Mouse (Mus musculus) cerebellum, postnatal 25 days (tissue): ENCODE measurements around the gene Irgc1.
A peak's percentile ranks its signal among the peaks of the same experiment; 100 is the strongest.
"Not testable (repeated sequence)": the region's sequence is repeated elsewhere in the genome, so short reads cannot be mapped to it uniquely, and the experiment has no call there.

Experiments
- DNase-seq, 2 experiments: peaks; one replicate each; pipeline ENCODE4 v3.0.0; 2021; ENCODE audit warnings: mixed read lengths in 2 of 2

The Irgc1 gene

DNA sequence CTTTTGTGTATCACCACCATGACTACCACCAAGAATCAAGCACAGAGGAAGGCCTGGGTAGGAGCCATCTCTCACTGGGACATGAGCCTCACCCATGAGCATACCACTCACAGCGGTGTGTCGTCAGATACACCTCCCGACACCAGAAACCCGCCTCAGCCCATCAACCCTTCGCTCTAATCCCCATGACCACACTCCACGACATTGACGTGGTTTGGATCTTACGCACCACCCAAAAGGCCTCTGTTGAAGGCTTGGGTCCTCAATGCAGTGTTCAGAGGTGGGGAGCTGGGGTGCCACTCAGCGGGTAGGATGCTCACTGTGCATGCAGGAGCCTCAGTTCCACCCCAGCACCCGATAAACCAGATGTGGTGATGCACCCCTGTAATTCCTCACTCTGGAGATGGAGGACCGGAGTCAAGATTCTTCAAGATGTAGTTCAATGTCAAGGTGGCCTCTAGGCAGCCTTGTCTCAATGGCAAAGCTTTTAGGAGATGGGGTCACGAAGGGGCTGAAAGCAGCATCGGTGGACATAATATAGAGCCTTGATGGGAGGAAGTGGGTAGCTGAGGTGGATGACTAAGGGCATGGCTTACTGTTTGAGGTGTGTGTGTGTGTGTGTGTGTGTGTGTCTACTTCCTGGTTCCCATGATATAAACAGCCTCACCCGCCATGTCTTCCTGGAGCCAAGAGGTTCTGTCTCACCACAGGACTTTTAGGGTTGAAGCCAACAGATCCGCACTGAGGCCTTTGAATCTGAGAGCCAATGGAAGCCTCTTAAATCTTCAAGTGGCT, 21.3 kb downstream of the Irgc1 start:
- DNase-seq = peak in 1 of 2 experiments; percentile 27

DNA sequence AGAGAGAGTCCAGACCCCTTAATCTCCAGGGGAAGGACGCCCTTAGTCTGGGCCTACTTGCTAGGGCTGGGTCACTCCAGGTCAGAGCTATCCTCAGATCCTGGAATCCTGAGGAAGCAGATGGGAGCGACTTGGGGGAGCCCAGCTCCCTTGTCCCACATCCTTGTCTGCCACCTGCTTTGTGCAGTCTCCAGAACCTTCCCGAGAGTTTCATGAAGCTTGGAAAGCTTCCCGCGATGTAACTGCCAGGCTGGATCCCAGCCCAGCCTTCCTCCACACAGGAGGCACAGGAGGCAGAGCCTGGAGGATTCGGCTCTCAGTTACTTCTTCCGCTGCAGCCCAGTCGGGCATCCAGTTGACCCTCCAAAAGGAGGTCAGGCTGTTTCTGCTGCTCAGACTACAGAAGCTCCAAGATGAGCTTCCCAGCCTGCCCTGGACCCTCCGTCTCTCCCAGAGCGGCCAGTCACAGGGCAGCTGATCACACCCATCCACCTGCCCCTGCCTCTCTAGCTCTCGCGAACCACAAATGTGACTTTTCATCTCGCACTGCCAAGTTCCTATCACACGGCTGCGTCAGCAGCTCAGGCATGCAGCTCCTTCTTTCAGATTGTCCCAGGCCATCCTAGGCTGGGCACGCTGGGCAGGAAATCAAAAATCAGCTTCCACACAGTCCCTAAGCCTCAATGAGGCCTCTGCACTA, 22.5 kb downstream of the Irgc1 start:
- peak; percentile 95 for DNase-seq

DNA sequence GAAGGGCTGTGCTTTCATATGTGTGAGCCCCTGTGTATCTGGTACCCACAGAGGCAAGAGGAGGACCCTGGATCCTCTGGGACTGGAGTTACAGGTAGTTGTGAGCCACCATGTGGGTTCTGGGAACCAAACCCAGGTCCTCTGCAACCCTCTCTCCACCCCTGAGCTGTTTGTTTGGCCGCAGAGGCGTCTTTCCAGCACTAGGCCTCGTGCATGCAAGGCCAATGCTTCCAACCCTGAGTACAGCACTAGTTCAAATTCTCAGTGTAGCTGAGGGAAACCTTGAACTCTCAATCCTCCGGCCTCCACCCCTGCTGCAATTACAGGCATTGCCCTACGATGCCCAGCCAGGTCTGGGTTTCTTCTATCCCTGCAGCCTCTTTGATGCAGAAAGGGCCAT, 23.4 kb downstream of the Irgc1 start:
- peak in 1 of 2 experiments; percentile 44 for DNase-seq

DNA sequence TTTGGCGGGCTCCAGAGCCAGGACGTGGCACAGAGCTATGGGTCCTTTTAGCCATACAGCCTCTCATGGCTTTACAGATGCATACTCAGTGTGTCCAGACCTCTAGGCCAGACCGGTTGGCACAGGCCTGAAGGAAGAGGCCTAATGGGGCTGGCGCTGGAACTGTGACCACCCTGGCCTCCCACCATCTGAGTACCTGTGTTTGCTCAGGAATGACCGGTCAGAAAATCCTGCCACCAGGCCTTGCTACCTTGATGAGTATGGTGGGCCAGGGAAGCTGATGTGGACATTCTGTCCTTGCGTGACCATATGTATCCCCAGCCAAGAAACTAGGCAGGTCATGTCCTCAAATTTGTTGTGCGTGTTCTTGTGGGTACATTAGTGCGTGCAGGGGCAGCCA, 24.9 kb downstream of the Irgc1 start:
- peak in 1 of 2 experiments; percentile 28 for DNase-seq

DNA sequence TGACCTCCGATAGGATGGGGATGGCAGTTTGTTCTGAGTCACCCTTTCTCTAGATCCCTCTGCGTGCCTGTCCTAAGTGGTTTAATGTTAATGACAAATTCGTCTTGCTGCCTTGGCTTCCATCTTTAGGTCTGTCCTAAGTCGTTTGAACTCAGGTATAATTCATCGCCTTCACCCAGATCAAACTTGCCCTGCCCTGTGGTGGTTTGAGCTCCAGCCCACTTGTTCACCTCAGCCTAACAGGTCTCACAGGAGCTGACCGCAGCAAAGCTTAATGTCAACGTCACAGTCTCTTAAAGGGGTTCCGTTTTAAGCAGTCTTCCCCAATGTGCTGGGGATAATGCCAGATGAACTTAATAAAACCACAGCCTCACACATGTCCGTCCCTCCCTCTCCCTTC, 26.2 kb downstream of the Irgc1 start:
- DNase-seq = peak in 1 of 2 experiments; percentile 11

GRCm38 (mm10) chr7:24423956-24424732, 28.0 kb downstream of the Irgc1 start:
- peak; percentile 82 to 85 for DNase-seq

DNA sequence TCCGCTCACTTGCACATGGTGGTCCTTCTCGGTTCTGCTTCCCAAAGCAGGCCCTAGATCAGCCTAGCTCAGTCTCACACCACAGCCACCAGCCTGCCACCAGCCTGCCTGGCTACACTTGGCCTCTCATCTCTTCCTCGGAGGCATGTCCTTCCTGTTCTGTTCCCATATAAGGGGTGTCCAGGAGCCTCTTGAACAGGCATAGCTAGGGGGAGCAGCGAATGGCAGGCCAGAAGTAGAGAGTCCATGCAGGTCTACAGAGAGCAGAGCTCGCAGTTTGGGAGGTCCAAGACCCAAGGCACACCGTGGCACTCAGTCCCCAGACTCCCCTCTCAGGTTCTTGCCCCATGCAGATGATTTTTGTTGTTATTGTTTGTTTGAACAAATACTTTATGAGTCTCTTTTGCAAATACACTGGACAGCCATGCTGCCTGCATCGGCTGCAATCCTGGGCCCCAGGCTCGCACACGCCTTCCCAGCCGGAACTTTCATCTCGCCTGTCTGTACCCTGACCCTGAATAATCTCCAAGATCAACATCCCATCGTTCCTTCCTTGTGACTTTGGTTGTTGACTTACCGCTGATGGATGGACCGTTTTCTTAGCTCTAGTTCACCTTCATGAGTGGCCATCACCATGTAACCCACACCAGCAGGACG, 28.9 kb downstream of the Irgc1 start:
- peak in 1 of 2 experiments; percentile 29 for DNase-seq

- DNase-seq = peak; percentile 63 to 75
These were observed 29.8 kb downstream of the Irgc1 start for GRCm38 (mm10) chr7:24422251-24422650.

DNA sequence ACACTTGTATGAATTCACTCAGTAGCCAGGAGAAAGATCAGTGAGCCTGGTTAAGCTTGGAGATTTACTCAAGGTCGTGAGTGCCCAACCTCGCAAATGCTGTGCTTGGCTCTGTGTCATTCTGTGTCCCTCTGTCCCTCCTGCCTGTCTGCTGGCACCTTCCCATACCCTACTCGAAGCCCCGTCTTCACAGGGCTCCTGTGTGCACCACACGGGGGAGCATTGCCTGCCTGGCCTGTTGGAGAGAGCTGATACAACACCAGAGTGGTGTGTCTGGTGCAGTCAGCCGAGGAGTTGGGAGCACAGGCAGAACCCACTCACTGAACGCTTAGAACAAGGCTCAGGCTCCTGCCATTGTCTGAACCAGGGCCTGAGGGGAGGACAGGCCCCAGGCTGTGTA, 30.4 kb downstream of the Irgc1 start:
- DNase-seq = peak; percentile 51 to 59

DNA sequence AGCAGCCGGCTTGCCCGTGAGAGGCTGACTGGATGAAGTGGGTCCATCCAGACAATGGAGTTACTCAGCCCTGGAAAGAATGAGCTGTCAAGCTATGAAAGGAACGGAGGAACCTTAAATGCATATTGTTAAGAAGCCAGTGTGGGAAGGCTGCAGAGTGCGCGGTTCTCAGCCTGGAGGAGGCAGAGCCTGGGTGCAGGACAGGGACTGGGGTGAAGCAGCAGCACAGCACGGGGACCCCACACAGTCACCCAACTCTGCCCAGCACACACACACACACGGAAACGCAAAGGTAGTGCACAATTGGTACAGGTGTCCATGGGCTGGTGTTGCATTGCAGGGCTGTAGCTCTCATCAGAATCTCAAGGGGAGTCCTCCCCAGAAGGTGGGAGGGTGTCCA, 32.5 kb downstream of the Irgc1 start:
- DNase-seq = no peak

DNA sequence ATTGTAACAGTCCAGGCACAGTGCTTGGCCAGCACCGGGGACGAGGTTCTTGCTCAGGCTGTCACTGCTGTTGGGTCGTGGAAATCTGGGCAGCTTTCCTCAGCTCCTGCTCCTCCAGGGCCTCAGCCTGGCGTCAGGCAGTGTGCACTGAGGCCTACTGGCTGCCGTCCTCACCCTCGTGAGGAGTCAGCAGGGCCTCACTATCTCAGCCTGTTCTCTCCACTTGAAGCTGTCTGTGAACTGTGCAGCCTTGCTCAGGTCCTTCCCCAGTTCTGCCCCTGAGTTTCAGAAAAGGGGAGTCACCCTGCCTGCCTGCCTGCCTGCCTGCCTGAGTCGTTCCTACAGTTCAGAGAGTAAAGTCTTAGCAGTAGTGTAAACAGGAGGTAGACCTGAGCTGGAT, 36.8 kb downstream of the Irgc1 start:
- no peak for DNase-seq

GRCm38 (mm10) chr7:24413630-24414029, 38.5 kb downstream of the Irgc1 start:
- no peak for DNase-seq

- no peak for DNase-seq
These were observed 41.3 kb downstream of the Irgc1 start for GRCm38 (mm10) chr7:24410831-24411230.

DNA sequence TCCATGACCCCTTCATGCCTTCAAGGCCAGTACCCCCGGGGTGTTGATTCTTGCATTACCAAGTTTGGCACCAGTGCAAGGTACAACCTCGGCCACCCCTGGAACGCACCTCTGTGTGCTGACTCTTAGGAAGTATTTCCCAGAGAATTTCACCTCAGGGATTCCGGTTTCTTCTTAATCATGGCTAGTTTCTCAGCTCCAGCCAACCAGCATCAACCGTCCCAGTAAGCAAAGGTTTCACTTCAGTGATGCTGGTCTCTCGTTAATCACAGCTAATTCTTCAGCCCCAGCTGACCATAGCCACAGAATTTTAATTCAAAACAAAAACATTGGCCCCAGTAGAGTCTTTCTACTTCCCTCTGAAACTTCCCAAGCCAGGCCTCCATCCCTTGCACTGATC, 42.0 kb downstream of the Irgc1 start:
- DNase-seq = no peak

DNA sequence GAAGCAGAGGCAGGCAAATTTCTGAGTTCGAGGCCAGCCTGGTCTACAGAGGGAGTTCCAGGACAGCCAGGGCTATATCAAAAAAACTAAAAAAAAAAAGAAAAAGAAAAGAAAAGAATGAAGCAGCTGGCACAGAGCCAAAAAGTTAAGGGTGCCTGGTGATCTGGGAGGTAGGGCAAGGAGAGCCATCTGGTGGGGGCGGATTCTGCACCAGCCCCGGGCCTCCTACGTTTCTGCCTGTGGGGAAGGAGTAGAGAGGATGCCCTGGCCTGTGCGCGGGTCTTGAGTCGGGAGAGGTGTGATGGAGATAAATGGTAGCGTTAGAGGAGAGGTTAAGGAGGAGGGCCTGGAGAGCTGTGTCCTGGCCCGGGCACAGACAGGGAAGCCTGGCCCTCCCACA, 43.9 kb downstream of the Irgc1 start:
- peak in 1 of 2 experiments; percentile 34 for DNase-seq

DNA sequence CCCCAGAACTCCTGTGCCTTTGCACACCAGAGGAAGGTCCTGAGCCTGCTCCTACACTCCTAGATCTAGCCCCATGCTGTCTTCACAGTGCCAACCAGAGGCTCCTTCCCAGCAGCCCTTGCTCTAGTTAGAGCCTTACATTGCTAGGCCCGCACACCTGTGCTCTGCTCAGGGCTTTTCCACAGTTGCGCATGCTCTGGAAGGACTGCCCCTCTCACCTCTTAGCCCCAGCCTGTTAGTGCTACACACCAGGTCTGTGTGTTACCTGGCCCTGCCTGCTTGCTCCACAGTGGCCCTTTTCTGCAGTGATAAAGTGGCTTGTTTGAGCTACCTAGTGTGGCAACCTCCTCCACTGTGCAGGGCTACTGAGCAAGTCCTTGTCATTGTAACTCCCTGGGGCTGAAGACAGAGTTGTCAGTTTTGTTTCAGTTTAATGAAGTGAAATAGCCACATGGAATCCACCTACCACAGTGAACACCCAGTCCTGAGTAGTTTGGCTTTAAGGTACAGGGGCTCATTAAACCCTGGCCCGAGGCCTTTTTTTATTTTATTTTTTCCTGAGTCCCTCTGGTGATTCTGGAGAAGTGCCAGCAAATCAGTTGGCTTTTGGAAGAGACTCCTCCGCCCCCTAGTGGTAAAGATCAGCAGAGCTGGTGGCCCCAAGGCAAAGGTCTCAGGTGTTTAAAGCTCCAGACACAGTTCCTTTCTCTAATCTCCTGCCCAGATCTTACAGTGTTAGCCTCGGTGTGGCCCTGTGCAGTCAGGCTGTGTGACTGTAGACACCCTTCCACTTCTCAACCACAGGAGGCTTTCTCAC, 45.4 kb downstream of the Irgc1 start:
- peak; percentile 86 to 88 for DNase-seq

- DNase-seq = no peak
These were observed 46.4 kb downstream of the Irgc1 start for GRCm38 (mm10) chr7:24405649-24406048.

DNA sequence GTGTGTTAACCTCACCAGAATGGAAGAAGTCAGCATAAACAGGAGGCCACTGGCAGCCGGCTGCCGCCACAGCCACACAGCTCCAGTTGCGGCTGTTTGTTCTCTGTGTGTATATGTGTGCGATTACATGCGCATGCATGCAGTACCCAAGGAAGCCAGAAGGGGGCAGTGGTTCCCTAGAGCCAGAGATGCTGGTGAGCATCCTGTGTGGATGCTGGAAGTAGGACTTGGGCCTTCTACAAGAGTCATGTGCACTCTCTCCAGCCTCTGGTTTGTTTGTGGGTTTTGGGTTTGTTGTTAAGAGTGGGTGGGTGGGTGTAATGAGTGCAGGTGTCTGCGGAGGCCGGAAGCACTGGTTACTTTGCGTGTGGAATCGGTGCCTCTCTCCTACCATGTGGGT, 49.2 kb downstream of the Irgc1 start:
- no peak for DNase-seq

- not testable (repeated sequence) for DNase-seq
These were observed 51.6 kb downstream of the Irgc1 start for GRCm38 (mm10) chr7:24400489-24400888.

DNA sequence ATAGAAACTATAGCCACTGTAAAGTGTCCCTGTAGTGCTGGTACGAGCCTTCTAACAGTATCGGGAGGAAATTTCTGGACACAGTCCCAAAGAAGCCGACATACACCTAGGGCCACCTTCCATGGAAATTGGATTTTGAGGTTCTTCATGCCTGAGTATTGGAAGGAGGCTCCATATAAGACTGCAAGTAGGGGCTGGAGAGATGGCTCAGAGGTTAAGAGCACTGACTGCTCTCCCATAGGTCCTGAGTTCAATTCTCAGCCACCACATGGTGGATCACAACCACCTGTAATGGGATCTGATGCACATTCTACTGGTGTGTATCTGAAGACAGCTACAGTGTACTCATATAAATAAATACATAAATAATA, 52.0 kb downstream of the Irgc1 start:
- no peak for DNase-seq

GRCm38 (mm10) chr7:24399256-24400081, 52.6 kb downstream of the Irgc1 start, which contains the start of gene Smg9:
Gene Smg9 (plus strand): TSS chr7:24399619.
- peak; percentile 96 to 98 for DNase-seq
